Mouse (Mus musculus) embryonic fibroblast, embryonic 13.5 days (primary cell): ENCODE measurements around the gene Camsap3.

Experiments used
- CTCF ChIP-seq: IDR thresholded peaks from 2 replicates; pipeline ENCODE4 v1.5.1; 2011; ENCODE audit warnings: mild to moderate bottlenecking, control low read depth, low read length, moderate library complexity, borderline replicate concordance; ENCODE audit not compliant: insufficient read depth
- POLR2A ChIP-seq: IDR thresholded peaks from 2 replicates; pipeline ENCODE4 v1.6.1; 2011; ENCODE audit warnings: low read depth, mild to moderate bottlenecking, control low read depth, low read length, moderate library complexity

DNA sequence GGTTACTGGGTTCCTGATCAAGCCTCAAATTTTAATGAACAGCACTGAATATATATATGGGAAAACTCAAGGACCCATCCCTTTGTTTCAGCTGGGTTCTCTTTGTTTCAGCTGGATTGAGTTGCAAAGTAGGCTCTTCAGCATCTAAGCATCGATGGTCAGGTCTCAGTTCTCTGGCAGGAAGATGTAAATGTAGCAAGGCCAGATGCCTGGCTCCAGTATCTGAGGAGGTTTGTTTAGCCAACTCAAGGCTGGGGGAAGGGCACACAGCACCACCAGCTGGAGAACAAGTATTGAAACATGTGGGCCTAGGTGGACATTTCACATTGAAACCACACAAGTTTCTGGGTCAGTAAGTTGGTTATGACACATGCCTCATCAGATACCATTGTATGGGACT lies 34.9 kb upstream of the Camsap3 start:
- TF ChIP-seq POLR2A, result no peak
- no peak for TF ChIP-seq CTCF
